Mouse (Mus musculus): ENCODE measurements around the gene Hoxb13.

- no peak for TF ChIP-seq CTCF (IDR thresholded peaks at IDR 0.05)
- no peak for TF ChIP-seq EP300 (IDR thresholded peaks at IDR 0.05)
Observed at GRCm38 (mm10) chr11:96175511-96175910, 18.6 kb upstream of the Hoxb13 start.

All from lung, postnatal 0 days (tissue).